ENCODE assay signal across 28 mouse cellular contexts in the genomic region with DNA sequence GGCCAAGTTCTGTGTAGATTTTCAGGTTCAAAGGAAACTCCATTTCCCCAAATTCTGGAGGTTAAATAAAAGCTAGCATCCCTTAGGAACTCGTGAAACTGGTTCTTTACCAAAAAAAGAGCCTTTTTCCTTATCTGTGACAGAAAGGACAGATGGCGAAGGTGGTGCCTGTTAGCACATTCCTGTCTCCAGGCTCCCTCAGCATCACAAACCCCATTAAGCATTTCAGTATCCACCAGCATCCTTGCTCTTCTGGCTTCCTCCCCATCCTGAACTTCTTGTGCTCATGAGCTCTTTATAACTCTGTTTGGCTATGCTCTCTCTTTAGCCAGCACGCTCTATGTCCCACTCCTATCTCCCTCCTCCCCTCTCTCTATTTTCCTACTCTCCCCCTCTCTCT.
"Had no signal": no experiment of that assay in that cellular context is flagged by ENCODE, and none has a peak within 500 bp of the region (broad histone marks: within the 10 kb centered on the region; RNA-seq: fewer than 3 reads in every experiment).

No protein-coding gene starts in this region.

- H3K4me2 ChIP-seq: embryonic facial prominence, embryonic 12.5 days; embryonic facial prominence, embryonic 13.5 days; embryonic facial prominence, embryonic 15.5 days; forebrain, embryonic 12.5 days; forebrain, embryonic 13.5 days; forebrain, embryonic 15.5 days had no signal

- H3K9me3 ChIP-seq: embryonic facial prominence, embryonic 10.5 days; embryonic facial prominence, embryonic 12.5 days; embryonic facial prominence, embryonic 13.5 days; embryonic facial prominence, embryonic 15.5 days; forebrain, embryonic 10.5 days; forebrain, embryonic 12.5 days; forebrain, embryonic 13.5 days; forebrain, embryonic 15.5 days had no signal

- H3K4me1 ChIP-seq: embryonic facial prominence, embryonic 10.5 days; embryonic facial prominence, embryonic 12.5 days; embryonic facial prominence, embryonic 13.5 days; embryonic facial prominence, embryonic 15.5 days; forebrain, embryonic 10.5 days; forebrain, embryonic 12.5 days; forebrain, embryonic 13.5 days; forebrain, embryonic 15.5 days had no signal

- H3K27ac ChIP-seq: embryonic facial prominence, embryonic 10.5 days; embryonic facial prominence, embryonic 12.5 days; embryonic facial prominence, embryonic 13.5 days; embryonic facial prominence, embryonic 15.5 days; forebrain, embryonic 10.5 days; forebrain, embryonic 12.5 days; forebrain, embryonic 13.5 days; forebrain, embryonic 15.5 days; gastrocnemius, adult 2 months; heart, adult 2 months had no signal

- H3K9ac ChIP-seq: embryonic facial prominence, embryonic 12.5 days; embryonic facial prominence, embryonic 13.5 days; embryonic facial prominence, embryonic 15.5 days; forebrain, embryonic 12.5 days; forebrain, embryonic 13.5 days; forebrain, embryonic 15.5 days; forebrain, postnatal 0 days had no signal

- DNase-seq: cerebellum, adult 2 months; cerebellum, adult 8-10 months; cerebellum, adult 9-10 months; cerebellum, adult 9-11 months; cerebellum, postnatal 10 days; cerebellum, postnatal 14 days; cerebellum, postnatal 25 days; cerebellum, postnatal 36 days; embryo, embryonic 11 days; forebrain, postnatal 0 days; gastrocnemius, adult 2 months; gastrocnemius, postnatal 10 days; gastrocnemius, postnatal 14 days; gastrocnemius, postnatal 25 days; gastrocnemius, postnatal 36 days; heart, adult 18-20 months; heart, adult 2 months had no signal

- H3K27me3 ChIP-seq: embryonic facial prominence, embryonic 12.5 days; embryonic facial prominence, embryonic 13.5 days; embryonic facial prominence, embryonic 15.5 days; forebrain, embryonic 12.5 days; forebrain, embryonic 13.5 days; forebrain, embryonic 15.5 days had no signal

- ATAC-seq: forebrain, embryonic 13.5 days; forebrain, embryonic 14.5 days; forebrain, embryonic 15.5 days; forebrain, embryonic 16.5 days; forebrain, postnatal 0 days had no signal

- H3K36me3 ChIP-seq: embryonic facial prominence, embryonic 10.5 days; embryonic facial prominence, embryonic 12.5 days; embryonic facial prominence, embryonic 13.5 days; embryonic facial prominence, embryonic 15.5 days; forebrain, embryonic 10.5 days; forebrain, embryonic 12.5 days; forebrain, embryonic 15.5 days had no signal

- H3K4me3 ChIP-seq: embryonic facial prominence, embryonic 10.5 days; embryonic facial prominence, embryonic 12.5 days; embryonic facial prominence, embryonic 13.5 days; embryonic facial prominence, embryonic 15.5 days; erythroblast, embryonic 14.5 days; forebrain, embryonic 10.5 days; forebrain, embryonic 12.5 days; forebrain, embryonic 13.5 days; forebrain, embryonic 15.5 days; gastrocnemius, adult 2 months; heart, adult 2 months had no signal
